Mouse (Mus musculus) regulatory T cell (primary cell): ENCODE results near the gene Prpf6.

Experiments used
- in situ Hi-C: fragments of 300-600 bp; cut with MboI, MseI; formaldehyde crosslinking; loops from one replicate; pipeline ENCODE4 v1.15.1; 2025; ENCODE audit warnings: high pct_unique_total_duplicates

Prpf6 gene

DNA sequence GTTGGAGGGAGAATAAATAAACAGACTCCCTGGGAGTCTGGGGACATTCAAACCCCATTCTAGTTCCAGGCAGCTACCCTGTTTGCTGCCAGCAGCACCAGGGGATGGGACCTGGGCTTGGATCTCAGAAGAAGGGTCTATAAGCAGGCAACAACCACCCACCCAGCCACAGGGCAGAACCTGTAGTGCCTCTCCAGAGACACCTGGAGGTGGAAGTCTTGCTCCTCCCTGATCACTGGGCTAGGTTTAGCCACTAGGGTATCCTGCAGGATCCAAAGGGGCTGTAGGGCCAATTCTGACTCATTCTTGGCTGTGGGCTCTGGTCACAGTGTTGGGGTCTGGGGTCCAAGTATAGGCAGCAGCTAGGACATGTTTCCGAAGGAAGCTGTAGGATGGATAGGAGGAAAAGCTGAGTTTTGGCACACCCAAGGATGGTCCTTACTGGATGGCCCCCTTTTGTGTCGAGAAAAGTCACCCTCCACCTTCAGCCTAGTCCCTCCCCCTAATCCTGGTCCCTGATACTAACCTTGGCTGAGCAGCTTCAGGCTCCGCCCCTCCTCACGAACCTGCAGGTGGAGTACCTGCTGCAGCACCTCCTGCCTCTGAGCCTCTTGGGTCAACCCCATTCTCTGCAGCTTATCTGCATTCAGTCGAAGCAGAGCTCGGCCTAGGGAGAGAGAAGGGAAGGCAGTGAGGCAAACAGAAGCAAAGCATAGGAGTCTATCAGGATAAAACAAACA is 4.7 kb downstream of the Prpf6 start:
- in situ Hi-C loops: no loop called here

DNA sequence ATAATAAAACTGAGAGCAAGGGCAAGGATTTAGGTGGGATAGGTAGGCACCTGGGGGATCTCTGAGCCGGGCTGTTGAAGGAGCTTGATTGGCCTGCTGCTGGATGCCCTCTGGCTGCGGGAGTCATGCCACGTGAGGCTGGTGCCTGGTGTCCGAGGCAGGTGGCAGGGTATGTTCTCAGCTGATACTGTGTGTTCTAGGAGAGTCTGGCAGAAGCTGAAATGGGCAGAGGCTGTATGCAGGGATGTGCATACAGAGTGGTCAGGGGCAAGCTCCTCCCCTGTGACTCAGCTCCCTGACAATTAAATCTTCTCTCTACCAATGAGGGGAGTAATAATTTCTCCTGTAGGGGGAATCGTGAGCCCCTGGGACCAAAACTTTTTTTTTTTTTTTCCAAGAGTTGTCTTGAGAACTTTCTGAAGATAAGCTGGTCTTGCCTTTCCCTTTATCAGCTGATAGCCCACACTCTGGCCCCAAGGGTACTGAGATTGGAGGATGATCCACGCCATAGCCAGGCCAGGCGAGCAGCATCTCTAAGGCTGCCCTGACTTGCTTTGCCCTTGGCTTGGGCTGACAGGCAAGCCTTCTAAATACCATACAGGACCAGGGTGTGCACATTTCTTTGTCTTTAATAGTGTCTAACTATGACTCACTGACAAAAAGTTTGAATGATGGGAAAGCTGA is 5.9 kb downstream of the Prpf6 start:
- in situ Hi-C loops: no loop called here

DNA sequence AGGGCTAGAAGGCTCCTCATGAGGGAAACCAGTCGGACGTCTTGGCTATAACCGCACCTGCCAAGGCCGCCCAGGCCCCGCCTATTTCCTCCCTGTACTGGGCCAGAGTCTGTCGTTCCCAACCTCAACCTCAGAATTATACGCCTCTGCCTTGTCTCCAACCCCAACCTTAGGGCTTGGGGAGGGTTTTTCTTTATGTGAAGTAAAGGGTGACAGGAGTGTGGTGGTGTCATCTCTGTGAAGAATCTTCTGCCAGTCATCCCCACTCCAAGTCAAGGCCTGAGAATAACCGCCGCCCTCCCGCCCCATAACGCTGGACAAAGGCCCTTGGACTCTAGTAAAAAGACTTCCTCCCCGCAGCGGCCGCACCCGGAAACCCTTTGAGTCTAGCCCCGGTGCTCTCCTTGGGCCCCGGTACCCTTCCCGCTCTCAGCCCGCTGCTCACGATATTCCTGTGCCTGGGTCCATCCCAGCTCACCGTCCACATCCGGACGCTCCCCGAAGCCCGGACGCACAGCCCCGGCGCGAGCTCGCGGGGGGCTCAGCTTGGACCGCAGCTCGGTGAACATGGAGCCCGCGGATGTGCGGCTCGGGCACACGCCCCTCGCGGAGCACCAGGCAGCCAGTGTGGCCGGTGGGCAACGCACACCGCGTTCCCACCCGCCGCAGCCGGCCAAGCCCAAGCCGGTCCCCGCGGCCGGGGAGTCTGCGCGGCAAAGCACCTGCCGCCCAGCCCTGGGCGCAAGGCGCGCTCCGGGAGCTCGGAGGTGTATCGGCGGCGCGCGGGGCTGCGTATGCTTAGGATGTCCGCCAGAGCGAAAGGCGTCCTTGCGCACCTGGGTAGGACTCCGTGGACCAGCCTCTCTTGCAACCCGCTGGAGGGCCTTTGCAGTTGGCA is 7.0 kb downstream of the Prpf6 start, which contains the start of gene Samd10:
Samd10 (minus strand) TSS at position 759 of the 898 bp plus-strand sequence.
- in situ Hi-C loops: no loop called here

DNA sequence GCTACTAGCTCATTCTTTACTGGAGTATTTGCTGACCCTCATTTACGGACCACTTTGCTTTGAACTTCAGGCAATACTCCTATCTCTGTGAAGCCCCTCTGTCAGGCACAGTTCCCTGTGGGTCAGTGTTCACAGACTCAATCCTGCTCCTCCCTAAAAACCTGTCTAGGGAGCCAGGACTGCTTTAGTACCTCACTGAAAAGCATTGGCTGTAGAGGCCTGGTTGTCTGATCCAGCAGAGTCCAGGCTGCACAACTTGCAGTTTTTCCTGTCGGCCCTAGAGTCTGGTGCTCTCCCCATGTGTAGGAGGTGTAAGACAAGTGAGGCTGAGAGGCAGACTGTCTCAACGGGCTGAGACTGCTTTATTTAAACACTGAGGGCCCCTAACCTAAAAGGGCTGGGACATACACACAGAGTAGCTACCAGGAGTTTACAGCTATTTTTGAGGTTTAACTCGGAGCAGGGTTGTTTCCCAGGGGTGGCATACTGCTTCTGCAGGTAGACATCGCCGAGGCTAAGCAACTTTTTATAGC is 8.6 kb downstream of the Prpf6 start:
- in situ Hi-C loops: no loop called here

DNA sequence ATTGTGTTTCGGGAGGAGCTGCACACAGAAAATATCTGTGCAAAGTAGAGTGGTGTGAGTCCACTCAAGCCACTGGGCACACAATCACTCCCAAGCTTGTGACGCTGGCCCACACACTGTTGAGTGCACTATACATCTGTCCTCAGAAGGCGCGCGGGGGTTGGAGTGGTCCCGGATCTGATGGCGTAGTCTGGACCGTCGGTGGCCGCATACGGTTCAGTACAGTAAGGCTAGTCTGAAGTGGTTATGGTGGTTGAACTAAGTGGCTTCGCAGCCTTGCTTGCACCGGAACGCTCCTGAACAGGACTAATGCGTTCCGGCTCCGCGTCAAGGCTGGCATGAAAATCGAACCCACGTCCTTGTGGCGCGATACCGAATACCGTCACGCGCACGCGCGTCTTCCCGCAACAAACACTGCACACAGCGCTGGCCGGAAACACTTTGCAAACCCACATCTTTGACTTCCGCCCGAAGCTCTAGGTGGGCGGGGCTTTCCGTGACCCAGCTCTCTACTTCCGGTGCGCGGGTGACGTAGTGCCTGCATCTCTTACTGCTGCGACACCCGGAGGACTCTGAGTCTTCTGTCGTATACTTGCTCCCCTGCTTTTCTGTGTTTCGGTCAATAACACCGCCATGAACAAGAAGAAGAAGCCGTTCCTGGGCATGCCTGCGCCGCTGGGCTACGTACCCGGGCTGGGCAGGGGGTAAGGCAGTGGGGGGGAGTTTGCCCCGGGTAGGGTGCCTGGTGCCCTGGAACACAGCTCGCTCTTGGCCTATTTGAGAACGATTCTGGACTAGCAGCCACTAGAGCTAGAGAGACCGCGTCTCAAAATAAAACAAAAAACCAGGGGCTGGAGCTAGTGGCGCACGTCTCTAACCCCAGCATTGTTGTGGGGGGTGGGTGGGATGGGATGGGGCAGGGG is 9.4 kb downstream of the Prpf6 start:
- in situ Hi-C loops: no loop called here

DNA sequence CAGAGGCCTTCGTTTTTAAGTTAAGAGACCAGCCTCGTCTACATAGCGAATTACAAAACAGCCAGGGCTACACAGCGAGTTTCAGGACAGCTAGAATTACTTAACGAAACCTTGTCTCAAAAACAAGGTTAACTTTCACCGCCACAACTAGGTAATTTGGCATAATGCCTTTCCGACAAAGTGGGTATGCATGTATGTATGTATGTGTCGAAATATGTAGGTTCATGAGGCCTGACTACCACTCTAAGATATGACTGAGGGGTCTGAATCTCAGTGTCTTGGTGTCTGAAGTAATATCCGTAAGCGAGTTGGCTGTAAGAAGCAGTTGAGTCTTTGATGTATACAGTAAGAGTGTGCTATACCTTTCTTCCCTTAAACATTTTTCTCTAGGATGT is 10.1 kb downstream of the Prpf6 start:
- in situ Hi-C loops: no loop called here

DNA sequence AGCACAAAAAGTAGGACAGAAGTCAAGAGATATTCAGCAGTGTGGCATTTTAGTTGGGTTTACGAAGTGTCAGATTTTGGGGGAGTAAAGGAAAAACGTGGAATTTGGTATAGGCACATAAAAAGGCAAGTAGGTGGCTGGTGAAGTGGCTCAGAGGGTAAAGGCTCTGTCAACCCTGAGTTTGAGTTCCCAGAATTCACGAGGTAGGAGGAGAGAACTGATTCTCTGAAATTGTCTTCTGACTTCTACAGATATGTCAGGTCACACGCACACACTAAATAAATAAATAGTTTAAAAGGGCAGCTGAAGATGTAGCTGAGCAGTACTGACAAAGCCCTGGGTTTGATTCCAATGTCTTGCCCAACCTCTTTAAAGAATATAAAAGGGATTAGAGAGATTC is 10.7 kb downstream of the Prpf6 start:
- in situ Hi-C loops: no loop called here

DNA sequence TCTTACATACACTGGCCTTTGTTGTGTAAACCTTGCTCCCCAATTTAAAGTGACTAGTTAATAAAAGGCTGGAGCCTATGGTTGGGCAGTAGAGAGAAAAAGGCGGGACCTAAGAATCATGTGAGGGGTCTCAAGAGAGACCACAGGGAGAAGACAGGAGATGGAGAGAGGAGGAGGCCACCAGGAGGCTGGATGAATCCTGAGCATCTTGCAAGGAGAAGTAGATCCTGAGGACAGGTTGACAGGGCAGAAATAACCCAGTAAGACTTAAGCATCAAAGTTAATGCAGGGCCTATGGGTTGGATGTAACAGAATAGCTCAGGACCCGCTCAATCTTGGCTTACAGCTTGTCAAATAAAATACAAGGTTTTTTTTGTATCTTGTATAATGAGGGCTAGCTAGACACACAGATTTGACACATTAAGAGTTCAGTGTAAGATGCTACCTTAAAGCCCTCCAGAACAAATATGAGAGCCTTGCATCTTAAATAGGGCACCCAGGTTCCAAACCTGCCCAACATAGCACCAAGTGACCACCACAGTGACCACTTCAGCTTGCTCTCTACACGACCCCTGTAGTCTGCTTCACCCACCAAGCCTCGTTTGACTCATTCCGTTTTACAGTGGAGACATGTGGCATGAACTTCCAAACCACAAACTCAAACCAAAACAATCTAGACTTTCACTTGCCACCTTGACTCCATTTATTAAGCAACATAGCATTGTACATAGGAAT is 27.3 kb downstream of the Prpf6 start:
- in situ Hi-C loops: no loop called here

DNA sequence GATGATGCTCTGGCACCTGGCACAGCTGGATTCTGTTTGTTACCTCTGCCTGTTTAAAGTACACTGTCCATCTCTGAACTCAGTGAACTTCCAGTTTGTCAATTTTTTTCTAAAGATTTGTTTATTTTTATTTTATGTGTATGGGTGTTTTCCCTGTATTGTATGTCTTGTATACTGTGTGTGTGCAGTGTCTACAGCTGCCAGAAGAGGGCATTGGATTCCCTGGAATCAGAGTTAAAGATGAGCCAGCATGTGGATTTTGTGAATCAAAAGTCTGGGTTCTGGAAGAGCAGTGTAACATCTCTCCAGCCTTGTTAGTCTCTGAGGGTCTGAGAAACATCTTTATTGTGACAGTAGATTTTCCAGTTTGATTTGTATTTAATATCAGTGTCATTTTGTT is 31.7 kb downstream of the Prpf6 start:
- in situ Hi-C loops: no loop called here

DNA sequence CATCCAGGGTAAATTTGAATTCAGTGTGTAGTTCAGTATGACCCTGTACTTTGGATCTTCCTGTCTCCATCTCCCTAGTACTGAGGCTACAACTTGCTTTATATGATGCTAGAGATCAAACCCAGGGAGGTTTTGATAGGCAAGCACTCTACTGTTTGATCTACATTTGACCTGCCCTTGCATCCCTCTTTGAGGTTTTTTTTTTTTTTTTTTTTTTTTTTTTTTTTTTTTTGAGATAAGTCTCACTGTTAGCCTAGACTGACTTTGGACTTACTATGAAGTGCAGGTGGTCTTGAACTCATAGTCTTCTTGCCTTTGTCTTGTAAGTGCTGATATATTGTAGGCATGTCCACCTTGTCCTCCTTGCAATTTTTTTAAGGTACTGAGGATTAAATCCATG is 36.8 kb downstream of the Prpf6 start:
- in situ Hi-C loops: no loop called here

DNA sequence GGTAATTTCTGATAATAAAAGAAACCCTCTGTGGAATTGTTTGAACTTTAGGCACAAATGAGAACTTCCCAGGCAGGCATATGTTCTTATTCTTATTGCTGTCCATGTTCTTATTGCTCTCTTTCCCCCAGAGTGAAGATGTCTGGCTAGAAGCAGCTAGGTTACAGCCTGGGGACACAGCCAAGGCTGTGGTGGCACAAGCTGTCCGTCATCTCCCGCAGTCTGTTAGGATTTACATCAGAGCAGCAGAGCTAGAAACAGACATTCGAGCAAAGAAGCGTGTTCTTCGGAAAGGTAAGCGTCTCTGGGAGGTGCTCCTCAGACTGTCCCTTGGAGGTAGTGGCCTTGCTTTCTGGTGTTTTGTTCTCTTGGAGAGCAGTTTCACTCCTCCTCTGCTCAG is 41.0 kb downstream of the Prpf6 start:
- in situ Hi-C loops: no loop called here

DNA sequence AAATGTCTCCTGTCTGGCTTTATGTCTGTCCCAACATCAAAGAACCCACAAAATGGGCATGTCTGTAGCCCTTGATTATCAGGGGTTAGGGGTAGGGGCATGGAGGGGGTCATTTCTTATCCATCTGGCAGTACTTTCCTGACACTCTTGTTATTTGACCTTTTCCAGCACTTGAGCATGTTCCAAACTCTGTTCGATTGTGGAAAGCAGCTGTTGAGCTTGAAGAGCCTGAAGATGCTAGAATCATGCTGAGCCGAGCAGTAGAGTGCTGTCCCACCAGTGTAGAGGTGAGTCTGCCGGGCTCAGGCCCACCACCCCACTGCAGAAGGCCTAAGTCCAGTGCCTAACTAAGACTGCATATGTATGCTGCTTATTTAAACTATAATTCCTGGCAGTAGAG is 44.2 kb downstream of the Prpf6 start:
- in situ Hi-C loops: no loop called here

DNA sequence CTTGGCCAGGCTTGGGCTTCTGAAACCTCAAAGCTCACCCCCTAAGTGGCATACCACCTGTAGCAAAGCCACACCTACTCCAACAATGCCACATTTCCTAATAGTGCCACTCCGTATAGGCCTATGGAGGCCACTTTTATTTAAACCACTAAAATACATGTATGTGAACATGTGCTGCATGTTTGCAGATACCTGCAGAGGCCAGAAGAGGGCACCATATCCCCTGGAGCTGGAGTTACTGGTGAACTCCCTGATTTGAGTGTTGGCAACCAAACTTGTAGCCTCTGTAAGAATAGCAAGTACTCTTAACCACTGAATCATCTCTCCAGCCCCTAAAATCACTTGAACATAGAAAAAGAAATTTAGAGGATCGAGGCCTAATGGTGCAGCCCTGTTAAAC is 52.7 kb downstream of the Prpf6 start:
- in situ Hi-C loops: loop anchor here (10.0 kb wide), 1 partner anchor 60 kb away; no protein-coding TSS in a partner anchor

DNA sequence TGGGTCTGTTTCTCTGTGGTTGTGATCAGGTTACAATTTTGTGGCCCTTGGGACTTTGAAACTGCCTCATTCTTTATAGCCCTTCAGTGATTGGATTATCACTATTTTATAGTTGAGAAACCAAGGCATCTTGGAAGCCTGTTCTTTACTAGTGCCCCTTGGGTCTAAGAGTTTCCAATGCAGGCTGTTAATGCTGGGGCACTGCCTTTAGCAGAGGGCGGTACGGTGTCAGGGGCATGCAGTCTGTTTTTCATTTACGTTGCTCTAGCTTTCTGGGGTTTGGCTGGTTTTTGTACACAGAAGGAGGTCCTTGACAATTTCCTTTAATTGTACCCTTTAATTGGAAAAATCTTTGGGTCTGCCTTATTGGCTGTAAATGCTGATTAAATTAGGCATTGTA is 54.0 kb downstream of the Prpf6 start:
- in situ Hi-C loops: loop anchor here (10.0 kb wide), 1 partner anchor 59 kb away; no protein-coding TSS in a partner anchor

DNA sequence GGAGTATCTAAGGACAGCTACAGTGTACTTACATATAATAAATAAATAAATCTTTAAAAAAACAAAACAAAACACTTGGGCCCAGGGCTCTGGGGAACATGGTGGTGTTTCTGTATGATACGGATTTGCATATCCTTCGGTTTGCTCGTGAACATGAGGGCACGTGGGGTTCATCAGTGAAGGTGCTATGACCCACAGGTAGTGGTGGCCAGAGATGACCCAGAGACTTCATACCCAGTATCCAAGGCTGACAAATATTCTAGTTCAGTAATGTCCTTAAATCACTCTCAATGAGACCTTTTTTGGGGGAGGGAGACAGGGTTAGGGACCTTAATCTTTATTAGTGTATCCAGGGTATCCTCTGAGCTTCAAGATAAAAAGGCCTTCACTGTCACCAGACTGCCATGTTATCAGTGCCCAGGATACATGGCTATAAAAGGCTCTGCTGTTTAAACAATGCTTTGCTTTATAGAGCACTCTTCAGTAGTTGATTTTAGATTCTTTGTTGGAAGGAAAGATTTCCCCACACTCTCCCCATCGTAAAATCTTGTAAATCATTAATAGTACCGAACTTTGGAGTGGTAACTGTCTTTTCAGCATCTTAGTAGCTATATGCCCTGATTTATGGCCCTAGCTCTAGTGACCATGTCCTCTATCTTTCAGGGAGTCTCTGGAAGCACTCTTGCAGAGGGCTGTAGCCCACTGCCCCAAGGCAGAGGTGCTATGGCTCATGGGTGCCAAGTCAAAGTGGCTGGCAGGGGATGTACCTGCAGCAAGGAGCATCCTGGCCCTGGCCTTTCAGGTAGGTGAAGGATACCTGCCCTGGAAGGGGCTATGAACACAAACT is 55.2 kb downstream of the Prpf6 start:
- in situ Hi-C loops: loop anchor here (10.0 kb wide), 1 partner anchor 58 kb away; no protein-coding TSS in a partner anchor

DNA sequence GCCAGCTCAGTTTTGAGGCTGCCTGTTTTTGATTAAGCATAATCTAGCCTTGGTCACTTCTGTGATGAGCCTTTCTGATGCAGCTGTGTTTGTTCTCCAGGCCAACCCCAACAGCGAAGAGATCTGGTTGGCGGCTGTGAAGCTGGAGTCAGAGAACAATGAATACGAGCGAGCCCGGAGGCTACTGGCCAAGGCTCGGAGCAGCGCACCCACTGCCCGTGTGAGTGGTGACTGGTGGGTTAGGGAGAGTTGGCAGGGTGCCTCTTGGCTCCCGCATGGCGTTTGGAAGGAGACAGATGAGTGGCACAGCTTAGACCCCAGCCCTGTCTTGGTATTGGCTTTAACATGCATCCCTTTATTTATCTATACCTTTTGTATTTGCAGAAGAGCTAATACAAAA is 57.3 kb downstream of the Prpf6 start:
- in situ Hi-C loops: loop anchor here (10.0 kb wide), 1 partner anchor 56 kb away; no protein-coding TSS in a partner anchor

DNA sequence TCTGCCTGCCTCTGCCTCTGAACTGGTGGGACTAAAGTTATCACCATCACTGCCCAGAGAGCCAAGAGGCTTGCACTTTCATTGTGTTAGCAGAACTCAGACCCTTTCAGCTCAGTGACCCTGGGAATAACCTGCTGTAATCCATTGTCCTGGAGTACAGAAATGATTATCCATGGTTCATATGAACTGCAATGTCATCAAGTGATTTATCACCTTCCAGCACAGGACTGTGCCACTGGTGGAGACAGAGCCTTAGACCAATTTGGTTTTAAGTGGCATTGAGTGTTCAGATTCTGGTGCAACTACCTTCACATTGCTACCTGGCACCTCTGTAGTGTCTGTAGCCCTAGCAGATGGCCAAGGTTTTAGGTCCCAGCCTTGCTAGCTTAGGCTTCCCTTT is 61.4 kb downstream of the Prpf6 start:
- in situ Hi-C loops: no loop called here

DNA sequence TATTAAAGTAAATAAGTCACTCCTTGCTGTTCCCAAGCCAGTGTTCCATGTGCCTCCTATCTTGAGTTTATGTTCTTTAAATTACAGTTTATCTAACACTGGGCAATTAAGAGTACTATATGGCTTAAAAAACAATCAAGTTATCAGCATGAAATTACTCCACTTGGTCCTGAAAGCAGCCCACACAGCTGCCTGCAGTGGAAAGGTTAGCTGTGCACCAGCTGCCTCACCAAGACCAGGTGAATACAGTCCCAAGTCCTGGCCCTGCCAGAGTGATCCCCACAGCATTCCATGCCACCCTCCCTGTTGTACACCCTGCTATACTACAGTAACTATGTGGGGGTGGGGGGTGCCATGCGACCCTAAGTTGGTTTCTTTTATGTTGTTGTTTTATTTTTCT is 61.9 kb downstream of the Prpf6 start:
- in situ Hi-C loops: no loop called here

DNA sequence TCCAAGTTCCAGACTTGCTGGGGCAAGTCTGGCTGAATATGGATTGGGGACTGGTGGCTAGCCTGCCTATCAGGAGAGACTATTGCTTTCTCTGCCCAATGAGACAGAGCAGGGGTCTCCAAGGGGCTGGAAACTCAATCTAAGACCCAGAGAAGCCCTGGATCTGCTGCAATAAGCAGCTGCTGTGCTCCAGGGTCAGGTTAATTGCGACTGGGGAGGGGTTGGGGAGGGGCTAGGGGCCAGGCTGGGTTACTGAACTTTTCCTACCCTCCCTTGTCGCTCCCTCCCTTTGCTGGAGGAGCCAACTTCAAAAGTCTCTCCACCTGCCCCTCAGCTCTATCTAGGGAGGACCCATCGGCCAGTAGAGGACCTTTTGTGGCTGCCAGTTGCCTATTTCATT is 65.1 kb downstream of the Prpf6 start, which contains the start of gene Gm29797:
Gm29797 (plus strand) TSS at position 301 of the 400 bp plus-strand sequence.
- in situ Hi-C loops: no loop called here
